Mouse (Mus musculus) thymus, adult 2 months (tissue): ENCODE data around the gene Dusp1. TPM values are rescaled to one million over a fixed set of nuclear protein-coding genes. Genes with fewer than 3 reads are reported as not detected.

ENCODE experiments used
- DNase-seq: peaks from one replicate; pipeline ENCODE4 v3.0.0; 2021
- H3K27ac ChIP-seq: fragments of 200-500 bp; 2 replicates; pipeline ENCODE4 v1.5.1; 2012; ENCODE audit warnings: low read length, control low read depth; ENCODE audit not compliant: control insufficient read depth, insufficient read depth
- H3K27me3 ChIP-seq: fragments of 200-500 bp; 2 replicates; pipeline ENCODE4 v1.6.1; 2012; ENCODE audit warnings: mild to moderate bottlenecking, low read length, moderate library complexity, mixed read lengths; ENCODE audit not compliant: control insufficient read depth, insufficient read depth
- H3K36me3 ChIP-seq: fragments of 200-500 bp; 2 replicates; pipeline ENCODE4 v1.6.1; 2012; ENCODE audit warnings: mild to moderate bottlenecking, low read length, moderate library complexity; ENCODE audit not compliant: control insufficient read depth, insufficient read depth
- H3K4me1 ChIP-seq: fragments of 200-500 bp; replicated peaks from 2 replicates; pipeline ENCODE4 v1.6.1; 2012; ENCODE audit warnings: low read length; ENCODE audit not compliant: control insufficient read depth, insufficient read depth
- H3K4me3 ChIP-seq: fragments of 200-500 bp; 2 replicates; pipeline ENCODE4 v1.5.1; 2012; ENCODE audit warnings: mild to moderate bottlenecking, low read length, control low read depth, moderate library complexity; ENCODE audit not compliant: control insufficient read depth, insufficient read depth
- CTCF ChIP-seq: fragments of 200-500 bp; IDR thresholded peaks from 2 replicates; pipeline ENCODE4 v1.5.1; 2012; ENCODE audit warnings: mild to moderate bottlenecking, control low read depth, low read length, moderate library complexity, borderline replicate concordance; ENCODE audit not compliant: control insufficient read depth, poor library complexity, insufficient read depth; ENCODE audit errors: extremely low read depth
- POLR2A ChIP-seq: fragments of 200-500 bp; IDR thresholded peaks from 2 replicates; pipeline ENCODE4 v1.6.1; 2012; ENCODE audit warnings: mild to moderate bottlenecking, low read length, control low read depth, moderate library complexity; ENCODE audit not compliant: control insufficient read depth, poor library complexity, insufficient read depth; ENCODE audit errors: extremely low read depth
- WGBS: fragments of 180-500 bp; shearing (Covaris S2); methylation state at CpG from one replicate; pipeline ENCODE4 v1.1.7; 2018; 5-methylcytosine and 5-hydroxymethylcytosine counted together
- polyA plus RNA-seq: library from polyadenylated mRNA; depleted of rRNA; stranded (reverse); fragments of >200 nt; gene quantifications from 2 replicates; pipeline ENCODE4 v1.2.3, GENCODE M21; 2012; rRNA removed

The Dusp1 gene
- polyA plus RNA-seq, result 53.8 and 59.3 TPM in 2 replicates

GRCm38 (mm10) chr17:26561651-26562181 is at the start of gene Dusp1:
Dusp1 (minus strand) TSS chr17:26562128.
- Histone ChIP-seq H3K27me3 (no peaks in the 10 kb centered on the region), H3K4me3 (peak within 1 kb of the TSS; percentile 62), H3K4me1 (peaks cover 22% of the 10 kb centered on the region), H3K27ac (peak within 1 kb of the TSS; percentile 27; the same call in 1 of the 2 replicates), H3K36me3 (no peaks in the 10 kb centered on the region)
- TF ChIP-seq CTCF, result no peak
- no peak for TF ChIP-seq POLR2A
- WGBS, result 2% methylated on average over 25 of the region's 25 CpGs
- DNase-seq, result no peak

- no peak for DNase-seq
Observed at GRCm38 (mm10) chr17:26611328-26611727, 49.4 kb upstream of the Dusp1 start.

DNA sequence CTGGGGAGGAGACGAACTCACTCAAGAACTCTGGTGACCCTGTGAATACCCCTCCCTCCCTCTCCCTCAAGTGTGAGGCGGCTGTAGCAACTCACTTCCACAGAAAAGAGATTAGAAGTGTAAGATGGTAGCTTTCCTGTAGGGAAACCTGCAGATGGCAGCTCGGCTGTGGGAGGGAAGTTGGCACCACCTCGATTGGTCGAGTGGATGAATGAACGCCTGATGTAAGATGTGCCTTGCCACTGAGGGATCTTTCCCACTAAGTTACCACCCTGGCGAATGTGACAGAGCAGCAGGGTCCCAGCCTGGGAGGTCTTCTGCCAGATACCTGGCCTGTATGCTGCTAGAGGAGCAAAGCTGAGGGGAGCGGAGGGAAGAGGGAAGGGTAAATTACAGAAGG is 47.9 kb upstream of the Dusp1 start:
- WGBS, result 92% methylated on average over 8 of the region's 8 CpGs
- no peaks in the 10 kb centered on the region for H3K4me1 ChIP-seq
- DNase-seq, result no peak
- H3K36me3 ChIP-seq, result no peaks in the 10 kb centered on the region
- no peak for TF ChIP-seq POLR2A
- no peak overlapping the region for H3K4me3 ChIP-seq
- no peak overlapping the region for H3K27ac ChIP-seq
- H3K27me3 ChIP-seq, result no peaks in the 10 kb centered on the region

More at GRCm38 (mm10) chr17:26611328-26611727, 49.4 kb upstream of the Dusp1 start:
- TF ChIP-seq POLR2A (no peak), CTCF (no peak)
- Histone ChIP-seq H3K36me3 (no peaks in the 10 kb centered on the region), H3K27ac (no peak overlapping the region), H3K4me1 (no peaks in the 10 kb centered on the region), H3K4me3 (no peak overlapping the region), H3K27me3 (no peaks in the 10 kb centered on the region)
- 94% methylated on average over 7 of the region's 7 CpGs for WGBS

GRCm38 (mm10) chr17:26608877-26609276 is 46.9 kb upstream of the Dusp1 start:
- no peak for TF ChIP-seq CTCF
- Histone ChIP-seq H3K27ac (no peak overlapping the region), H3K4me1 (no peaks in the 10 kb centered on the region), H3K4me3 (no peak overlapping the region), H3K36me3 (no peaks in the 10 kb centered on the region), H3K27me3 (no peaks in the 10 kb centered on the region)
- WGBS, result 96% methylated on average over 8 of the region's 8 CpGs
- no peak for DNase-seq

- H3K27me3 ChIP-seq, result no peaks in the 10 kb centered on the region
- no peaks in the 10 kb centered on the region for H3K4me1 ChIP-seq
- 75% methylated on average over 3 of the region's 3 CpGs for WGBS
- no peak for DNase-seq
- no peaks in the 10 kb centered on the region for H3K36me3 ChIP-seq
- TF ChIP-seq POLR2A, result no peak
- no peak for TF ChIP-seq CTCF
- H3K27ac ChIP-seq, result no peak overlapping the region
- H3K4me3 ChIP-seq, result no peak overlapping the region
Observed at GRCm38 (mm10) chr17:26608348-26608747, 46.4 kb upstream of the Dusp1 start.

GRCm38 (mm10) chr17:26606516-26606915 is 44.6 kb upstream of the Dusp1 start:
- no peak for TF ChIP-seq POLR2A
- no peak for TF ChIP-seq CTCF
- WGBS, result 93% methylated on average over 2 of the region's 2 CpGs
- peaks cover 4% of the 10 kb centered on the region for H3K4me1 ChIP-seq
- H3K27ac ChIP-seq, result no peak overlapping the region
- DNase-seq, result no peak
- H3K27me3 ChIP-seq, result no peaks in the 10 kb centered on the region
- no peak overlapping the region for H3K4me3 ChIP-seq
- H3K36me3 ChIP-seq, result no peaks in the 10 kb centered on the region

DNA sequence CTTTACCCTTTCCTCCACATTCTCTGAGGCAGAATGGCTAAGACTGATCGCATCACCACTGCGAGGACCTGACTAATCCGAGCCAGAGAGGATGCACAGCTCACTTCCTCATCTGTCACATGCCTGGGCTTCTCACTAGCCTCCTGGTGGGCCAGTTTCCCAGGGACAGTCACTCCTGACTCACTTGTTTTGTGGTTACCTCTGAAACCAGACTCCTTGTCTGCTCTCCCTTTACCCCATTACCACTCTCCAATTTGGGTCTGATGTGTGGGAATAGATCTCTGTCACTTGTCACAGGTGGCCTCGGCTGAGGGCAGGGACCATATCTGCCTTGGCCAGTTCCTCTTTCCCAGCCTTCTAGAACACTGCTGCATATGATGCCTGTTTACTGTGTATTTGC is 43.7 kb upstream of the Dusp1 start:
- Histone ChIP-seq H3K27ac (no peak overlapping the region), H3K27me3 (no peaks in the 10 kb centered on the region), H3K4me1 (peaks cover 11% of the 10 kb centered on the region), H3K36me3 (no peaks in the 10 kb centered on the region), H3K4me3 (no peak overlapping the region)
- DNase-seq, result no peak
- TF ChIP-seq CTCF (no peak), POLR2A (no peak)
- WGBS, result 37% methylated on average over 4 of the region's 4 CpGs
